ENCODE assay signal across 8 mouse cellular contexts in genomic region chr11:70969271-70969794, GRCm38 (mm10). TPM values are rescaled to one million over a fixed set of nuclear protein-coding genes. Genes with fewer than 3 reads are reported as not detected.
DNase-seq lines count a peak whose midpoint lies in the region; ATAC-seq and TF ChIP-seq lines count a peak whose summit lies in the region.

No protein-coding gene starts in this region.

- ATAC-seq in intestine, embryonic 14.5 days (replicated peaks; ENCODE audit: low FRiP score, low TSS enrichment, low read depth) = peak; percentile 10; the same call in 1 of the 2 replicates
- peak; percentile 16 for ATAC-seq in midbrain, embryonic 15.5 days (replicated peaks)

- H3K9me3 ChIP-seq in embryonic facial prominence, embryonic 10.5 days = no peaks in the 10 kb centered on the region
- no peaks in the 10 kb centered on the region for H3K9me3 ChIP-seq in intestine, embryonic 14.5 days (ENCODE audit: control insufficient read depth, low read length)
- no peaks in the 10 kb centered on the region for H3K9me3 ChIP-seq in midbrain, embryonic 15.5 days

- H3K27ac ChIP-seq in heart, adult 2 months = peak overlapping the region; percentile 91
- peak overlapping the region; percentile 96 for H3K27ac ChIP-seq in embryonic facial prominence, embryonic 10.5 days (replicated peaks)
- peak overlapping the region; percentile 79 for H3K27ac ChIP-seq in intestine, embryonic 14.5 days (ENCODE audit: low read depth)
- H3K27ac ChIP-seq in midbrain, embryonic 15.5 days = peak overlapping the region; percentile 94

- TF ChIP-seq EP300 in heart, adult 2 months (IDR thresholded peaks at IDR 0.05; ENCODE audit: insufficient read depth, low read depth, low read length) = no peak

- peaks cover 8% of the 10 kb centered on the region for H3K4me1 ChIP-seq in heart, adult 2 months (ENCODE audit: control insufficient read depth, insufficient read depth, low read length)
- H3K4me1 ChIP-seq in embryonic facial prominence, embryonic 10.5 days = peaks cover 21% of the 10 kb centered on the region
- peaks cover 8% of the 10 kb centered on the region for H3K4me1 ChIP-seq in intestine, embryonic 14.5 days (replicated peaks; ENCODE audit: control insufficient read depth, insufficient read depth, low read length)
- H3K4me1 ChIP-seq in midbrain, embryonic 15.5 days = peaks cover 22% of the 10 kb centered on the region

- H3K4me3 ChIP-seq in heart, adult 2 months = peak overlapping the region; percentile 91
- H3K4me3 ChIP-seq in C2C12 (ENCODE audit: insufficient read depth, poor library complexity, severe bottlenecking) = peak overlapping the region; percentile 99
- H3K4me3 ChIP-seq in embryonic facial prominence, embryonic 10.5 days = peak overlapping the region; percentile 92
- peak overlapping the region; percentile 99 for H3K4me3 ChIP-seq in intestine, embryonic 14.5 days (ENCODE audit: low read depth, low read length)
- H3K4me3 ChIP-seq in midbrain, embryonic 15.5 days = peak overlapping the region; percentile 89

- H3K9ac ChIP-seq in heart, adult 2 months (ENCODE audit: low read depth, low read length) = peak overlapping the region; percentile 91
- peak overlapping the region; percentile 93 for H3K9ac ChIP-seq in intestine, embryonic 14.5 days (ENCODE audit: low read length)
- H3K9ac ChIP-seq in midbrain, embryonic 15.5 days = peak overlapping the region; percentile 92

- H3K79me2 ChIP-seq in heart, adult 2 months (replicated peaks; ENCODE audit: control insufficient read depth, insufficient read depth, low read length) = peaks cover 3% of the 10 kb centered on the region; the same call in 1 of the 2 replicates
- peaks cover 50% of the 10 kb centered on the region for H3K79me2 ChIP-seq in C2C12 (ENCODE audit: control insufficient read depth, insufficient read depth)

- no peak for TF ChIP-seq POLR2A in heart, adult 2 months (IDR thresholded peaks at IDR 0.05; ENCODE audit: insufficient read depth, low read depth, low read length)

- TF ChIP-seq CTCF in heart, adult 2 months (IDR thresholded peaks at IDR 0.05) = no peak
- no peak for TF ChIP-seq CTCF in C2C12 (IDR thresholded peaks at IDR 0.05; ENCODE audit: control insufficient read depth, insufficient read depth, insufficient read length)

- peaks cover 12% of the 10 kb centered on the region for H3K36me3 ChIP-seq in heart, adult 2 months (ENCODE audit: control insufficient read depth, insufficient read depth, low read length)
- H3K36me3 ChIP-seq in C2C12 (ENCODE audit: control insufficient read depth, insufficient read depth) = peaks cover 45% of the 10 kb centered on the region
- H3K36me3 ChIP-seq in embryonic facial prominence, embryonic 10.5 days (replicated peaks) = peaks cover 53% of the 10 kb centered on the region
- H3K36me3 ChIP-seq in intestine, embryonic 14.5 days (ENCODE audit: control insufficient read depth, insufficient read depth, low read length) = peaks cover 47% of the 10 kb centered on the region
- peaks cover 21% of the 10 kb centered on the region for H3K36me3 ChIP-seq in midbrain, embryonic 15.5 days (replicated peaks)

- no peaks in the 10 kb centered on the region for H3K27me3 ChIP-seq in heart, adult 2 months (ENCODE audit: control insufficient read depth, insufficient read depth, low read length)
- no peaks in the 10 kb centered on the region for H3K27me3 ChIP-seq in C2C12 (ENCODE audit: control insufficient read depth, insufficient read depth, insufficient read length)
- no peaks in the 10 kb centered on the region for H3K27me3 ChIP-seq in embryonic facial prominence, embryonic 10.5 days (replicated peaks; ENCODE audit: low read depth, poor library complexity, severe bottlenecking)
- H3K27me3 ChIP-seq in intestine, embryonic 14.5 days (replicated peaks; ENCODE audit: control insufficient read depth, insufficient read depth, low read length) = no peaks in the 10 kb centered on the region
- no peaks in the 10 kb centered on the region for H3K27me3 ChIP-seq in midbrain, embryonic 15.5 days (replicated peaks)

- peak overlapping the region; percentile 96 for H3ac ChIP-seq in C2C12 (ENCODE audit: control insufficient read depth, insufficient read length, low read depth)

- intact Hi-C loops in heart, adult 2 months (cut with DNase I) = no loop called here

- DNase-seq in heart, adult 2 months = no peak
- DNase-seq in heart, adult 18-20 months = no peak
- no peak for DNase-seq in embryonic facial prominence, embryonic 10.5 days (ENCODE audit: low spot score)
- DNase-seq in intestine, embryonic 14.5 days (ENCODE audit: low spot score) = no peak
- DNase-seq in cerebellum, adult 11 months = no peak
- DNase-seq in retina, postnatal 1 day = no peak

- H3K79me3 ChIP-seq in C2C12 (ENCODE audit: low read depth) = peaks cover 19% of the 10 kb centered on the region

- WGBS in heart, adult 2 months = 1% methylated on average over 25 of the region's 25 CpGs
- under 1% methylated on average over 25 of the region's 25 CpGs for WGBS in embryonic facial prominence, embryonic 10.5 days
- WGBS in intestine, embryonic 14.5 days = 1% methylated on average over 25 of the region's 25 CpGs
- under 1% methylated on average over 25 of the region's 25 CpGs for WGBS in midbrain, embryonic 15.5 days

- peak overlapping the region; percentile 73 for H3K4me2 ChIP-seq in intestine, embryonic 14.5 days (ENCODE audit: low read length)
- peak overlapping the region; percentile 77 for H3K4me2 ChIP-seq in midbrain, embryonic 15.5 days

TF ChIP-seq in C2C12, 6 proteins besides CTCF, POLR2A, EP300 and RAD21:
- no peak for TF ChIP-seq FOSL1 (IDR thresholded peaks at IDR 0.05; ENCODE audit: insufficient read depth, low read length, poor library complexity, severe bottlenecking)
- no peak for TF ChIP-seq USF1 (IDR thresholded peaks at IDR 0.05; ENCODE audit: low read depth)
- no peak for TF ChIP-seq MAX (IDR thresholded peaks at IDR 0.05)
- TF ChIP-seq CEBPB (IDR thresholded peaks at IDR 0.05; ENCODE audit: low read depth) = no peak
- no peak for TF ChIP-seq MYOD1 (IDR thresholded peaks at IDR 0.05; ENCODE audit: control insufficient read depth, insufficient read length, low read depth)
- no peak for TF ChIP-seq MYOG (IDR thresholded peaks at IDR 0.05; ENCODE audit: control insufficient read depth, extremely low read depth, insufficient read length)

RNA-seq across cellular contexts. Expression of gene Nup88, which starts 0.4 kb away (rescaled TPM):
- 10 to 100 TPM; 47.3 TPM for total RNA-seq in heart, adult 2 months (2021)
- polyA plus RNA-seq in heart, adult 2 months (2012; rRNA removed) = 24.4 and 42.4 TPM in 2 replicates
- total RNA-seq in heart, adult 18-20 months (2021) = 10 to 100 TPM; 46.7 to 47.8 TPM
- polyA plus RNA-seq in C2C12 (2012; fragmentation: generic; extraction: Trizol) = 57.1 TPM
- polyA plus RNA-seq in embryonic facial prominence, embryonic 10.5 days (2016; fragmentation: Nextera tagmentation; extraction: Ambion mirVana) = 146 and 151 TPM in 2 replicates
- 110 and 127 TPM in 2 replicates for polyA plus RNA-seq in intestine, embryonic 14.5 days (2014; fragmentation: Nextera tagmentation; extraction: Ambion mirVana)
- polyA plus RNA-seq in midbrain, embryonic 15.5 days (2015; fragmentation: Nextera tagmentation; extraction: Ambion mirVana) = 121 and 127 TPM in 2 replicates

RNA-seq across cellular contexts. Expression of gene Rpain, which starts 0.7 kb away (rescaled TPM):
- 10 to 100 TPM; 13.8 to 16.3 TPM for total RNA-seq in heart, adult 2 months (2021)
- 14.8 and 28.1 TPM in 2 replicates for polyA plus RNA-seq in heart, adult 2 months (2012; rRNA removed)
- 10 to 100 TPM; 15.3 to 16.2 TPM for total RNA-seq in heart, adult 18-20 months (2021)
- polyA plus RNA-seq in C2C12 (2012; fragmentation: generic; extraction: Trizol) = 34.4 TPM
- polyA plus RNA-seq in embryonic facial prominence, embryonic 10.5 days (2016; fragmentation: Nextera tagmentation; extraction: Ambion mirVana) = 77.0 and 82.4 TPM in 2 replicates
- 77.4 and 89.6 TPM in 2 replicates for polyA plus RNA-seq in intestine, embryonic 14.5 days (2014; fragmentation: Nextera tagmentation; extraction: Ambion mirVana)
- 68.2 and 70.4 TPM in 2 replicates for polyA plus RNA-seq in midbrain, embryonic 15.5 days (2015; fragmentation: Nextera tagmentation; extraction: Ambion mirVana)

RNA-seq across cellular contexts. Expression of gene C1qbp, which starts 13.5 kb away (rescaled TPM):
- total RNA-seq in heart, adult 2 months (2021) = 100 to 1,000 TPM; 195 to 216 TPM
- 99.0 and 122 TPM in 2 replicates for polyA plus RNA-seq in heart, adult 2 months (2012; rRNA removed)
- total RNA-seq in heart, adult 18-20 months (2021) = 100 to 1,000 TPM; 215 to 228 TPM
- 386 TPM for polyA plus RNA-seq in C2C12 (2012; fragmentation: generic; extraction: Trizol)
- 346 and 351 TPM in 2 replicates for polyA plus RNA-seq in embryonic facial prominence, embryonic 10.5 days (2016; fragmentation: Nextera tagmentation; extraction: Ambion mirVana)
- 317 and 333 TPM in 2 replicates for polyA plus RNA-seq in intestine, embryonic 14.5 days (2014; fragmentation: Nextera tagmentation; extraction: Ambion mirVana)
- polyA plus RNA-seq in midbrain, embryonic 15.5 days (2015; fragmentation: Nextera tagmentation; extraction: Ambion mirVana) = 160 and 166 TPM in 2 replicates

RNA-seq across cellular contexts. Expression of gene Dhx33, which starts 34.9 kb away (rescaled TPM):
- 10 to 100 TPM in 1 of 2 experiments, 1 to 10 TPM in 1; 8.5 to 10.2 TPM for total RNA-seq in heart, adult 2 months (2021)
- 12.9 and 18.9 TPM in 2 replicates for polyA plus RNA-seq in heart, adult 2 months (2012; rRNA removed)
- total RNA-seq in heart, adult 18-20 months (2021) = 1 to 10 TPM; 8.1 to 8.4 TPM
- 14.9 TPM for polyA plus RNA-seq in C2C12 (2012; fragmentation: generic; extraction: Trizol)
- polyA plus RNA-seq in embryonic facial prominence, embryonic 10.5 days (2016; fragmentation: Nextera tagmentation; extraction: Ambion mirVana) = 30.4 and 32.4 TPM in 2 replicates
- polyA plus RNA-seq in intestine, embryonic 14.5 days (2014; fragmentation: Nextera tagmentation; extraction: Ambion mirVana) = 23.0 and 24.4 TPM in 2 replicates
- 15.3 and 16.2 TPM in 2 replicates for polyA plus RNA-seq in midbrain, embryonic 15.5 days (2015; fragmentation: Nextera tagmentation; extraction: Ambion mirVana)

RNA-seq across cellular contexts. Expression of gene Mis12, which starts 50.1 kb away (rescaled TPM):
- 1 to 10 TPM; 7.5 to 9.2 TPM for total RNA-seq in heart, adult 2 months (2021)
- 3.4 and 4.5 TPM in 2 replicates for polyA plus RNA-seq in heart, adult 2 months (2012; rRNA removed)
- total RNA-seq in heart, adult 18-20 months (2021) = 1 to 10 TPM; 7.9 to 8.1 TPM
- 18.4 TPM for polyA plus RNA-seq in C2C12 (2012; fragmentation: generic; extraction: Trizol)
- 64.5 and 67.5 TPM in 2 replicates for polyA plus RNA-seq in embryonic facial prominence, embryonic 10.5 days (2016; fragmentation: Nextera tagmentation; extraction: Ambion mirVana)
- polyA plus RNA-seq in intestine, embryonic 14.5 days (2014; fragmentation: Nextera tagmentation; extraction: Ambion mirVana) = 28.5 and 32.0 TPM in 2 replicates
- polyA plus RNA-seq in midbrain, embryonic 15.5 days (2015; fragmentation: Nextera tagmentation; extraction: Ambion mirVana) = 37.5 and 39.2 TPM in 2 replicates
